Mouse (Mus musculus) layer of hippocampus, adult 9-11 months (tissue): ENCODE measurements around the gene Arid5a.
A peak's percentile ranks its signal among the peaks of the same experiment; 100 is the strongest.

Source experiments
- DNase-seq: peaks from one replicate; pipeline ENCODE4 v3.0.0; 2022

Arid5a gene

DNA sequence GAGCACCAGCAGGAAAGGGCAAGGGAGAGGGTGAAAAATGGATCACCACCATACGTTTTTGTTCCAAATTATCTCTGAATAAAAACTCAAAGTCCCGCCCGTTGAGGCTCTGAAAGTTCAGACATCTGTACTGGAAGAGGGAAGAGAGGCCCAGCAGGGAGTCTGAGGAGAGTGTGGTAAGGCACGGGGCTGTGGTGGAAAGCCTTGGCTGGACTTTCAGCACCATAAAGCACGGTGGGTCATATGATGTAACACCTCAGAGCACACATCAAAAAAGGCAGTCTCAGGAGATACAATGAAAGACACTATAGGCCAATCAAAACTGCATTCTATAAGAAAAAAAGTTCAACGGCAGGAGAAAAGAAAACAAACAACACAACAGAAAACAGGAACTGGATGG, 24.2 kb downstream of the Arid5a start:
- no peak for DNase-seq

- DNase-seq, result no peak
These were observed 25.7 kb downstream of the Arid5a start for GRCm38 (mm10) chr1:36332955-36333887.

DNA sequence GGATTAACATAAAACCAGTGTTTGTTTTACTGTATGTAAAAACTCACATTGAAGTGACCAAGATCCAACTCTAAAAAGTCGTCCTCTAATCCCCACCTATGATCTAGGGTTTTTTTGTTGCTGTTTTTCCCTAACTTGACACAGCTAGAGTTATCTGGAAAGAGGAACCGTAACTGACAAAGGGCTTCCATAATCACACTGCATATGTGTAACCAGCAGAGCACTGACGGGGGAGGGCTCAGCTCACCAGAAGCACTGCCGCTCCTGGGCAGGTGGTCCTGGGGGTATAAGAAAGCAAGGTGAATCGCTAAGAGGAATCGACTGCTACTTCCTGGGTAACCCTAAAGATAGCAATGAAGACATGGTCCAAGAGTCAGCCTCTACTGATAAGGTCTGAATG, 35.0 kb downstream of the Arid5a start:
- DNase-seq, result no peak

GRCm38 (mm10) chr1:36352351-36352750, 44.8 kb downstream of the Arid5a start:
- DNase-seq, result peak; percentile 72

DNA sequence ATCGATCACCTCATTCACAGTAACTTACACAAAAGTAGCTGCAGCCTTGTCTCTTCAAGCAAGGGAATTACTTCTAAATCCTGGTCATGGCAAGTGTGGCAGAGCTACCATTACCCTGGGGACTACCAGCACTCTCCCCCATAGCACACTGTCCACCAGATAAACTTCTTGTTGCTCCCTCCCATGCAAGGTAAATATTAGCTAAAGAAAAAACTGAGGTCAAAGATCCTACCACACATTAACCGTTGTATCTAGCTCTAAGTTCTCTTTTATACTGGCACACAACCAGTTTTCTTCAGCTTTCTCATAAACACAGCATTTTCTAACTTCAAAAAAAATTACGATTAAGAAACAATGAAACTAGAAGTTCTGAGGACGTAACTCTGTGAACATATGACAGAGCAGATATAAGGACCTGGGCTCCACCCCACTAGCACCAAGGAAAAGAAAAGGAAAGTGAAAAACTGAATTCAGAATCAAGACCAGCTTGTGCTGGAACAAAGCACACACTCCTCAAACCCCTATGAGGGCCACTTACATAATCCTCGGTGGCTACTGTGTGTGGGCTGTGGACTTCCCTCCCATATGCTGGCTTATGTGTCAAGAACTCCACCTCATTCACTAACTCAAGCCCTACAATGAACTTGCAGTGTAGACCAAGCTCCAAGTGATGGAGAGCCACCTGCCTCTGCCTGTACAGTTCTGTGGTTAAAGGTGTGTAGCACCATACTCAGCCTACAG, 49.6 kb downstream of the Arid5a start:
- no peak for DNase-seq

- no peak for DNase-seq
These were observed 60.2 kb downstream of the Arid5a start for GRCm38 (mm10) chr1:36367698-36368097.

GRCm38 (mm10) chr1:36368112-36368968, 60.8 kb downstream of the Arid5a start:
- no peak for DNase-seq

DNA sequence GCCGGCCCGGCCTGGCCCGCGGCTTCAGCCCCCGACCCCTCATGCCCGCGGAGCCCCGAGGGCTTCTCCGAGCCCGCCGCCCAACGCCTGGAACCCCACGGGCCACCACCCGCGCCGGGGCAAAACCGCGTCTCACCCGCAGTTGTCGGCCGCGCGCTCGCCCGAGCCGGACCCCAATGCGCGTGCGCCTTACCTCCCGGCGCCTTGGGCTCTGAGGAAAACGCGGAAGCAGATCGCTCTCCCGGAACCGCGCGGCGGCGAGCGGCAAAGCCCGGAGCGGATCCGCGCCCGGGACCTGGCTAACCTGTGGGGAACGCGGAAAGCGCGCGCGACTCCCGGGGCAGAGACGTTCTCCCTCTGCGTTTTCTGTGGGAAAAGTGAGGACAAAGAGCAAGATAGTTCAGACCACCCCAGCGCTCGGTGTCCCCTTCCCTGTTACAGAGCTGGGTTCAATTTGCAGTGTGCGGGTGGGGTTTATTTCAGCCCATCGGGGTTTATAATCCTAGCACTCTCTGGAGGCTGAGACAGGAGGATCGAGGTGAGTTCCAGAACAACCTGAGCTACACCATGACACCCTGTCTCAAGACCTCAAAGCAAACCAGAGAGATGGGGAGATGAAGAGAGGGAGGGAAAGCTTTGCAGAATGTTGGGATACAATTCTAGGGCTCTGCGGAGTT, 61.6 kb downstream of the Arid5a start, which contains the start of gene Kansl3:
Gene Kansl3 (minus strand): TSS at position 213 of the 677 bp plus-strand sequence.
- peak; percentile 64 for DNase-seq

- DNase-seq, result no peak
These were observed 63.4 kb downstream of the Arid5a start for GRCm38 (mm10) chr1:36370918-36371317.

DNA sequence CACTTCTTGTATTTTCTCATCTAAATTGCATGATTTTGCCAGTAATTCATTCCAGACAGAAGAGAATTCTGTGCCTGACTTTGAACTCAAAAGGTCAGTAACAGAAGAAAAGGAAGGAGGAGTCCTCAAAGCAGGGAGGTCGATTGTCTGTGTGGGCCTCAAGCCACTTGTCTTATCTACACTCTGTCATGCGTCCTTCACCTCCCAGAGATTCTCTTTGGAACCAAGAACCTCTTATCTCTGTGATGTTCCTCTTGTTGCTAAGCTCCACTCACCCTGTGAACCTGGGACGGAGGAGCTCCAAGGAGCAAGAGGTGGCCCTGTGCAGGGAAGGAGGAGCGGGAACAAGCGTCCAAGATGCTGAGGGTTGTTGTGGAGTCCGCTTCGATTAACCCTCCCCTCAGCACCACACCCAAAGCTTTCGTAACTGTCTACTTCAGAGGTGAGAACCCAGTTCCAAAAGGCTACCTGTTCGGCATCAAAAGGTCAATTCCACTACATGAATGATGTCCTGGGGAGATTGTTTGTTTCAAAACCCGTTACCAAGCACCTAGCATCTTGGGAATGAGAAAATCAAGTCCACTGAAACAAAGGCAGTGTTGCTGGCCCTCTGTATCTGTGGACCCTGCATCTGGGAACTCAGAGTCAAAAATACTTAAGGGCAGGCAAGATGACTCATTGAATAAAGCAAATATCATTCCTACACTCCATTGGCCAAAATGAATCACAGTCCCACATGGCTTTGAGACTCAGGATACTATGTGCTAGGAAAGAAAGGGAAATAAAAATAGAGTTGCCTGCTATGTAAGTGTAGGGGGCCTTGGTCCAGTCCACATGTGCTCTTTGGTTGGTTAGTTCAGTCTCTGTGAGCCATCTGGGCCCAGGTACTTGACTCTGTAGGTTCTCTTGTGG, 64.7 kb downstream of the Arid5a start, which contains the start of gene Fer1l5:
Gene Fer1l5 (plus strand): TSS at position 358 of the 912 bp plus-strand sequence.
- no peak for DNase-seq
